Mouse (Mus musculus) C2C12 (cell line): ENCODE data around the gene Atxn1. TPM values are rescaled to one million over a fixed set of nuclear protein-coding genes. Genes with fewer than 3 reads are reported as not detected.

Experiments used
- H3K27me3 ChIP-seq: one replicate; pipeline ENCODE4 v1.6.1; 2011; ENCODE audit not compliant: control insufficient read depth, insufficient read depth, insufficient read length
- H3K36me3 ChIP-seq: one replicate; pipeline ENCODE4 v1.6.1; 2011; ENCODE audit not compliant: control insufficient read depth, insufficient read depth
- H3K4me3 ChIP-seq: one replicate; pipeline ENCODE4 v1.5.1; 2011; ENCODE audit warnings: mild to moderate bottlenecking, control low read depth; ENCODE audit not compliant: poor library complexity, insufficient read depth, severe bottlenecking
- H3K79me2 ChIP-seq: one replicate; pipeline ENCODE4 v1.6.1; 2011; ENCODE audit not compliant: control insufficient read depth, insufficient read depth
- H3K79me3 ChIP-seq: one replicate; pipeline ENCODE4 v1.6.1; 2011; ENCODE audit warnings: low read depth, control low read depth
- H3ac ChIP-seq: one replicate; pipeline ENCODE3; 2011; ENCODE audit warnings: low read depth; ENCODE audit not compliant: control insufficient read depth, insufficient read length
- CEBPB ChIP-seq: IDR thresholded peaks from one replicate; pipeline ENCODE4 v1.6.1; 2011; ENCODE audit warnings: low read depth, mild to moderate bottlenecking, control low read depth, moderate library complexity
- CTCF ChIP-seq: IDR thresholded peaks from one replicate; pipeline ENCODE4 v1.5.1; 2011; ENCODE audit not compliant: control insufficient read depth, insufficient read depth, insufficient read length
- FOSL1 ChIP-seq: IDR thresholded peaks from one replicate; pipeline ENCODE4 v1.8.0; 2011; ENCODE audit warnings: mild to moderate bottlenecking, low read length; ENCODE audit not compliant: poor library complexity, insufficient read depth, severe bottlenecking
- MAX ChIP-seq: IDR thresholded peaks from one replicate; pipeline ENCODE4 v1.6.1; 2011; ENCODE audit warnings: mild to moderate bottlenecking, control low read depth
- MYOD1 ChIP-seq: IDR thresholded peaks from one replicate; pipeline ENCODE4 v1.6.1; 2011; ENCODE audit warnings: low read depth; ENCODE audit not compliant: control insufficient read depth, insufficient read length
- MYOG ChIP-seq: IDR thresholded peaks from one replicate; pipeline ENCODE4 v1.6.1; 2011; ENCODE audit not compliant: control insufficient read depth, insufficient read length; ENCODE audit errors: extremely low read depth
- USF1 ChIP-seq: IDR thresholded peaks from one replicate; pipeline ENCODE4 v1.6.1; 2011; ENCODE audit warnings: low read depth, mild to moderate bottlenecking, control low read depth, moderate library complexity
- polyA plus RNA-seq: library from polyadenylated mRNA; unstranded; fragments of >200 nt; fragmentation: generic; extraction: Trizol; gene quantifications from one replicate; pipeline ENCODE4 v1.2.1, GENCODE M21; 2012; ENCODE audit warnings: missing spikeins

Gene Atxn1
- polyA plus RNA-seq, 1 experiment: 3.0 TPM

DNA sequence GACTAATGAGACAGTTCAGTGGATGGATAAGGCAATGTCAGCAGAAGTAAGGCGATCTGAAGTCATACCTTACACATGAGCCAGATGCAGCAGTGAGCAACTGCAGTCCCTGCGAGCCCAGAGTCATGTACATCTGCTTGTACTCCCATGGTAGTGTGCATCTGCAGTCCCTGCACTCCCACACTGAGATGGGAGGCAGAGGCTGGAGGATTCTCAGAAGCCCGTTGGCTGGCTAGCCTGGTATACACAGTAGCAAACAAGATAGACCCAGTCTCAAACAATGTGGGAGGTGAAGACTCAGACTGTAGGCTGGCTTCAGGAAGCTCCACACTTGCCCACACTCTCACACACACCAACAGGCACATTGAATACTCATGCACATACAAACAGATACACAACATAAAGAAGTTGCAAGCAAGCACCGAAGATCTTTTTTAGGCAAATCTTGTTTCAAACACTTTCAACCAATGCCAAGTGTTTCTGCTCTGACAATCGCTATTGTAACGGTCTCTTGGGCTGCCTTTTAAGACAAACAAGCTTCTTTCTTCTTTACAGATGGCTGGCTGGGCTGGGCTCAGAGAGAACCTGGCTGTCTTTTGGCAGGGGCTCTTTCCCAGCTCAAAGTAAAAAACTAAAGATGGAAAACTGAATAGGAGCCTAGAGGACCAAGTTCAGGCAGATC, 89.0 kb downstream of the Atxn1 start:
- no peak overlapping the region for H3K4me3 ChIP-seq
- H3K79me2 ChIP-seq: no peaks in the 10 kb centered on the region
- TF ChIP-seq CEBPB (no peak), MAX (no peak), CTCF (no peak), FOSL1 (no peak), MYOG (no peak), USF1 (no peak), MYOD1 (no peak)
- H3ac ChIP-seq: no peak overlapping the region
- peaks cover 2% of the 10 kb centered on the region for H3K79me3 ChIP-seq
- H3K27me3 ChIP-seq: no peaks in the 10 kb centered on the region
- peaks cover 8% of the 10 kb centered on the region for H3K36me3 ChIP-seq

DNA sequence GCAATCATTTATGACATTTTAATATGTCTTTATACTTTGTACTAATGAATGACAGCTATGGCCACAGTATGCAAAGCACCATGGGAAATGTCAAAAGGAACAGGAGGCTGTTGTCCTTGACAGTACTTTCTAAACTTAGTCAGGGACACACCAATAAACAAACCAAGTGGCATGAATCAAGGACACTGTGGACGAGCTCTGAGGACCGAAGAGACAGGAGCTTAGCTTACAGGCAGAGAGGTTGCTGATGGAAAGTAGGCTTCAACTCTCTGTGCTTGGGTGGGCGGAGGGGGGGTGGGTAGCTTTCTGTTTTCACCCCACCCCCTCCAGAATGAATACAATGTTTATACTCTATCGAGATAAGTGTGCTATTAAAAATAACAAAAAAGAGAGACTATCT, 90.6 kb downstream of the Atxn1 start:
- Histone ChIP-seq H3K27me3 (no peaks in the 10 kb centered on the region), H3ac (no peak overlapping the region), H3K79me2 (no peaks in the 10 kb centered on the region), H3K4me3 (no peak overlapping the region), H3K79me3 (no peaks in the 10 kb centered on the region), H3K36me3 (peaks cover 8% of the 10 kb centered on the region)
- TF ChIP-seq CTCF (no peak), USF1 (no peak), FOSL1 (no peak), MAX (no peak), MYOD1 (no peak), CEBPB (no peak), MYOG (no peak)

DNA sequence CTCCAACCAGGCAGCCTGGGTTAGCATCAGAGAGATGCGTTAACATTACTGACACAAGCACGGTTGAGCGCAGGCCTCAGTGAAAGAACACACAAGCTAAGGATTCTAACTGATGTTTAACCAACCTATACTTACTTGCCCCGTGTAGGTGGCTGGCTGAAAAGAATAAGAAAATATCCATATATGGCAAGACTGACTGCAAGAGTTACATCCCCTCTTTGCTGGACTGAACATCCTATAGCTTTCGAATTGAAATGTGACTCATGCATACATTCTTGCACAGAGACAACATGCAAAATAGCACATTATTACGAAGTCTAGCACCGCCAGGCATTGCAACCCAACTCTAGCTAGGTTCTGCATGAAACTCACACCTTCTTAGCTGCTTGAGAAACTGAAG, 91.8 kb downstream of the Atxn1 start:
- Histone ChIP-seq H3K27me3 (no peaks in the 10 kb centered on the region), H3K79me2 (no peaks in the 10 kb centered on the region), H3ac (no peak overlapping the region), H3K36me3 (peaks cover 8% of the 10 kb centered on the region), H3K4me3 (no peak overlapping the region), H3K79me3 (no peaks in the 10 kb centered on the region)
- TF ChIP-seq MYOG (no peak), MYOD1 (no peak), CTCF (no peak), FOSL1 (no peak), MAX (no peak), CEBPB (no peak)

DNA sequence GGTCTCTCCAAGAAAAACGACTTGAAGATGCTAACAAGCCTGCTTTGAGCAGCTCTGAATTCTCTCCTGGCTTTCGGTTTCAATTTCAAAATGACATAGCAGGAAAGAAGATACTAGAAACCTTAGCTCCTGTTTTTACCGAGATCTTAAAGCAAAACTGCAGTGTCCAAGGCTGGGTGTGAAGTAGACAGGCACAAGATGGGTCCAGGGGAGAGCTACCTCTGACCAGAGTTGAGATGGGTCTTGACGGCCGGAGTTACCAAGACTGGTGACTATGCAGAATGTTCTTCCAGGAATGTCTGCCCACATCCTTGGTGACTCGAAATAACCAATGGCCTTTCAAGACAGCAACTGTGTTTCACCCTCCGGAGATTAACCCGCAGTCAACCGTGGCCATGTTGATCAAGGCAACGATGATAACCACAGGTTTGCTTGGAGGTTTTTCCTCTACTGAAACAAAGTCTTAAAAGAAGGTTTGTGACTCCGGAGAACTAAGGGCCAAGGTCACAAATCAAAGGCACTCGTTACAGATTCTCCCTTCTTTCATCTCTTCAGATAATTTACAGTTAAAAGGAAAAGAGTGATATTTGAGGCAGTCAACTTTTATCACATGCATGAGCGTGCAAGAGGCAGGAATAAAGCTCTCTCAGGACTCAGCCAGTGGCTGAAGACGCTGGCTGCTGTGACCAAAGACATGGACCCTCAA, 92.6 kb downstream of the Atxn1 start:
- Histone ChIP-seq H3ac (no peak overlapping the region), H3K27me3 (no peaks in the 10 kb centered on the region), H3K79me2 (no peaks in the 10 kb centered on the region), H3K36me3 (peaks cover 8% of the 10 kb centered on the region), H3K79me3 (no peaks in the 10 kb centered on the region), H3K4me3 (no peak overlapping the region)
- TF ChIP-seq MAX (no peak), MYOG (no peak), CEBPB (no peak), FOSL1 (no peak), CTCF (no peak)

DNA sequence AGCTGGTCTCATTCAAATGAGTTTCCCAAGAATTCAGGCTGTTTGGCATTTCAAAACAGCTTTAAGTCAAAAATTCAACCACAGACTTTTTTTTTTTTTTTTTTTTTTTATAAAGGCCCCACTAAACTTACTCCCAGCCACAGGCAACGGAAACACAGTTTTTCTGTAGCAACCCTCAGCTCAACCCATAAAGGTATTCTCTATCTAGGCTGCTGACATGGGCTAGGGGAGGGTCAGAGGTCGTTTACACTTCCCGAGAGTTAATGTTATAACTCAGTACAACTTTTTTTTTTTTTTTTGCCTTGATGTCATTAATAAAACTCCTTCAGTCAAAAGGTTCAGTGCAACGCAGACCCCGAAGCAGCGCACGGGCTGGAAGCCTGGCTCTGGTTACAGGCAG, 93.3 kb downstream of the Atxn1 start:
- TF ChIP-seq MYOG: no peak
- TF ChIP-seq MAX: no peak
- no peak for TF ChIP-seq MYOD1
- TF ChIP-seq USF1: no peak
- TF ChIP-seq CEBPB: no peak
- no peak for TF ChIP-seq CTCF
- TF ChIP-seq FOSL1: no peak
- H3K27me3 ChIP-seq: no peaks in the 10 kb centered on the region
- no peak overlapping the region for H3K4me3 ChIP-seq
- H3K79me2 ChIP-seq: no peaks in the 10 kb centered on the region
- peaks cover 8% of the 10 kb centered on the region for H3K36me3 ChIP-seq
- H3ac ChIP-seq: no peak overlapping the region
- H3K79me3 ChIP-seq: peaks cover 2% of the 10 kb centered on the region

DNA sequence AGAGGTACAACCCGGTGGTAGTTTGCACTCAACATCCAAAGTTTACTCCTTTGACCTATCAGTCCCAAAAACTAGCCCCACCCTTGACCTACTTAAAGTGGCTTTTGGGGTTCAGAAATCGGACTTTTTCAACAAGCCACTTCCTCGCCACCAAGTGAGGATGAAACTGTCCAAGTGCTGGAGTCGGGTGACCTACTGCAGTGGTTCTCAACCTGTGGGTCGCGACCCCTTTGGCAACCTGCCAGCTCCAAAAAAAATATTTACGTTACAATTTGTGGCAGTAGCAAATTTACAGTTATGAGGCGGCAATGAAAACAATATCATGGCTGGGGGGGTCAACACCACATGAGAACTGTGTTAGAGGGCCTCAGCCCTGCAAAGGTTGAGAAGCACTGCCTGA, 95.9 kb downstream of the Atxn1 start:
- TF ChIP-seq FOSL1: no peak
- TF ChIP-seq USF1: no peak
- TF ChIP-seq CEBPB: no peak
- TF ChIP-seq CTCF: no peak
- no peak for TF ChIP-seq MYOG
- TF ChIP-seq MAX: no peak
- TF ChIP-seq MYOD1: no peak
- Histone ChIP-seq H3K4me3 (no peak overlapping the region), H3K79me2 (no peaks in the 10 kb centered on the region), H3ac (no peak overlapping the region), H3K27me3 (no peaks in the 10 kb centered on the region), H3K36me3 (no peaks in the 10 kb centered on the region), H3K79me3 (peaks cover 5% of the 10 kb centered on the region)
